ENCODE assay signal across 8 mouse cellular contexts in genomic region chr17:47594183-47594968, GRCm38 (mm10). TPM values are rescaled to one million over a fixed set of nuclear protein-coding genes. Genes with fewer than 3 reads are reported as not detected.
DNase-seq lines count a peak whose midpoint lies in the region; ATAC-seq and TF ChIP-seq lines count a peak whose summit lies in the region.

No protein-coding gene starts in this region.

- TF ChIP-seq CTCF in brain, embryonic 14.5 days (IDR thresholded peaks at IDR 0.05; ENCODE audit: borderline replicate concordance, extremely low read depth, insufficient read depth, insufficient read length), result no peak
- no peak for TF ChIP-seq CTCF in lung, embryonic 14.5 days (IDR thresholded peaks at IDR 0.05; ENCODE audit: low read depth)
- TF ChIP-seq CTCF in small intestine, adult 2 months (IDR thresholded peaks at IDR 0.05; ENCODE audit: extremely low read depth, insufficient read length, insufficient replicate concordance, low read depth, low read length), result no peak

- peaks cover 17% of the 10 kb centered on the region for H3K4me1 ChIP-seq in lung, embryonic 14.5 days (ENCODE audit: insufficient read depth)
- peaks cover 6% of the 10 kb centered on the region for H3K4me1 ChIP-seq in small intestine, adult 2 months (ENCODE audit: control insufficient read depth, insufficient read depth, insufficient read length, low read length)

- peak overlapping the region; percentile 71 for H3K4me3 ChIP-seq in lung, embryonic 14.5 days (ENCODE audit: low read depth, low read length)
- peak overlapping the region; percentile 79 for H3K4me3 ChIP-seq in small intestine, adult 2 months (ENCODE audit: low read depth, low read length)

- H3K9ac ChIP-seq in lung, embryonic 14.5 days, result peak overlapping the region; percentile 89

- DNase-seq in right cerebral cortex, postnatal 10 days (ENCODE audit: low spot score in 2 of 2), result peak; percentile 43 to 44
- DNase-seq in right cerebral cortex, postnatal 14 days, result no peak
- peak; percentile 33 for DNase-seq in brain, embryonic 14.5 days (ENCODE audit: low read depth)
- peak; percentile 62 to 73 for DNase-seq in heart, adult 18-20 months
- peak; percentile 59 for DNase-seq in kidney, adult 11 months
- peak; percentile 66 for DNase-seq in lung, embryonic 14.5 days

- H3K4me2 ChIP-seq in lung, embryonic 14.5 days, result peak overlapping the region; percentile 99

- H3K27ac ChIP-seq in lung, embryonic 14.5 days (ENCODE audit: low read depth), result peak overlapping the region; percentile 98
- peak overlapping the region; percentile 24 for H3K27ac ChIP-seq in small intestine, adult 2 months (ENCODE audit: insufficient read depth, low read depth, low read length)

- H3K9me3 ChIP-seq in lung, embryonic 14.5 days (ENCODE audit: low read depth, low read length), result no peaks in the 10 kb centered on the region

- WGBS in lung, embryonic 14.5 days, result under 1% methylated on average over 43 of the region's 43 CpGs
- WGBS in small intestine, adult 2 months, result under 1% methylated on average over 43 of the region's 43 CpGs

- no peaks in the 10 kb centered on the region for H3K27me3 ChIP-seq in lung, embryonic 14.5 days (ENCODE audit: insufficient read depth, low read length)
- H3K27me3 ChIP-seq in small intestine, adult 2 months (ENCODE audit: control insufficient read depth, insufficient read depth, low read length), result no peaks in the 10 kb centered on the region

- no peak for TF ChIP-seq POLR2A in brain, embryonic 14.5 days (IDR thresholded peaks at IDR 0.05; ENCODE audit: borderline replicate concordance, extremely low read depth, insufficient read depth, insufficient read length, poor library complexity, severe bottlenecking)
- no peak for TF ChIP-seq POLR2A in small intestine, adult 2 months (IDR thresholded peaks at IDR 0.05; ENCODE audit: low read depth, low read length)

- ATAC-seq in lung, embryonic 14.5 days (ENCODE audit: insufficient read depth), result no peak
- ATAC-seq in megakaryocyte-erythroid progenitor cell, adult 5-6 weeks (replicated peaks; ENCODE audit: low FRiP score, low TSS enrichment, poor library complexity, severe bottlenecking), result no peak

- H3K36me3 ChIP-seq in lung, embryonic 14.5 days (ENCODE audit: insufficient read depth), result peaks cover 43% of the 10 kb centered on the region
- H3K36me3 ChIP-seq in small intestine, adult 2 months (ENCODE audit: control insufficient read depth, insufficient read depth, low read length), result no peaks in the 10 kb centered on the region; the same call in 1 of the 2 replicates

RNA-seq across cellular contexts. Expression of gene Bysl, which starts 16.9 kb away (rescaled TPM):
- polyA plus RNA-seq in brain, embryonic 14.5 days (2012; rRNA removed), result 27.1 and 31.1 TPM in 2 replicates
- 10 to 100 TPM; 13.5 to 16.5 TPM for total RNA-seq in heart, adult 18-20 months (2021)
- polyA plus RNA-seq in lung, embryonic 14.5 days (2014; fragmentation: Nextera tagmentation; extraction: Ambion mirVana), result 24.2 and 25.4 TPM in 2 replicates
- 3.3 and 3.5 TPM in 2 replicates for polyA plus RNA-seq in small intestine, adult 2 months (2012; rRNA removed)
- 34.0 and 34.7 TPM in 2 replicates for total RNA-seq in megakaryocyte-erythroid progenitor cell, adult 5-6 weeks (2014; fragmentation: Nextera tagmentation)
- 21.9 and 24.9 TPM in 2 replicates for total RNA-seq in megakaryocyte-erythroid progenitor cell, adult 5-6 weeks (2017)

RNA-seq across cellular contexts. Expression of gene Med20, which starts 17.0 kb away (rescaled TPM):
- polyA plus RNA-seq in brain, embryonic 14.5 days (2012; rRNA removed), result 43.1 and 59.0 TPM in 2 replicates
- total RNA-seq in heart, adult 18-20 months (2021), result 10 to 100 TPM; 19.0 to 19.5 TPM
- polyA plus RNA-seq in lung, embryonic 14.5 days (2014; fragmentation: Nextera tagmentation; extraction: Ambion mirVana), result 45.5 and 49.2 TPM in 2 replicates
- 7.3 and 11.3 TPM in 2 replicates for polyA plus RNA-seq in small intestine, adult 2 months (2012; rRNA removed)
- total RNA-seq in megakaryocyte-erythroid progenitor cell, adult 5-6 weeks (2014; fragmentation: Nextera tagmentation), result 31.7 and 66.0 TPM in 2 replicates
- 28.2 and 40.4 TPM in 2 replicates for total RNA-seq in megakaryocyte-erythroid progenitor cell, adult 5-6 weeks (2017)

RNA-seq across cellular contexts. Expression of gene Gm20517, which starts 17.0 kb away (rescaled TPM):
- 1.7 and 2.6 TPM in 2 replicates for polyA plus RNA-seq in brain, embryonic 14.5 days (2012; rRNA removed)
- total RNA-seq in heart, adult 18-20 months (2021), result 1 to 10 TPM; 1.9 to 3.4 TPM
- 0.74 and 1.8 TPM in 2 replicates for polyA plus RNA-seq in lung, embryonic 14.5 days (2014; fragmentation: Nextera tagmentation; extraction: Ambion mirVana)
- polyA plus RNA-seq in small intestine, adult 2 months (2012; rRNA removed), result 0.88 and 1.7 TPM in 2 replicates
- 7.8 and 8.0 TPM in 2 replicates for total RNA-seq in megakaryocyte-erythroid progenitor cell, adult 5-6 weeks (2014; fragmentation: Nextera tagmentation)
- total RNA-seq in megakaryocyte-erythroid progenitor cell, adult 5-6 weeks (2017), result 2.2 and 6.2 TPM in 2 replicates

RNA-seq across cellular contexts. Expression of gene Usp49, which starts 36.1 kb away (rescaled TPM):
- 32.8 and 36.9 TPM in 2 replicates for polyA plus RNA-seq in brain, embryonic 14.5 days (2012; rRNA removed)
- total RNA-seq in heart, adult 18-20 months (2021), result 1 to 10 TPM; 1.4 to 3.7 TPM
- 5.0 and 5.6 TPM in 2 replicates for polyA plus RNA-seq in lung, embryonic 14.5 days (2014; fragmentation: Nextera tagmentation; extraction: Ambion mirVana)
- 2.3 and 4.6 TPM in 2 replicates for polyA plus RNA-seq in small intestine, adult 2 months (2012; rRNA removed)
- total RNA-seq in megakaryocyte-erythroid progenitor cell, adult 5-6 weeks (2014; fragmentation: Nextera tagmentation), result 13.9 and 21.0 TPM in 2 replicates
- total RNA-seq in megakaryocyte-erythroid progenitor cell, adult 5-6 weeks (2017), result 7.8 and 13.2 TPM in 2 replicates
